Mouse (Mus musculus) megakaryocyte, embryonic 14.5 days (primary cell): ENCODE measurements around the gene Rps6ka5. TPM values are rescaled to one million over a fixed set of nuclear protein-coding genes. Genes with fewer than 3 reads are reported as not detected.

Experiments
- H3K27me3 ChIP-seq: replicated peaks from 2 replicates; pipeline ENCODE3; 2012; ENCODE audit warnings: inconsistent platforms
- H3K36me3 ChIP-seq: replicated peaks from 2 replicates; pipeline ENCODE3; 2012; ENCODE audit warnings: low read length, inconsistent platforms, mixed read lengths
- H3K4me1 ChIP-seq: 2 replicates; pipeline ENCODE4 v1.6.1; 2012; ENCODE audit warnings: inconsistent platforms
- H3K4me3 ChIP-seq: replicated peaks from 2 replicates; pipeline ENCODE3; 2012; ENCODE audit warnings: moderate library complexity, mild to moderate bottlenecking, inconsistent platforms
- H3K9me3 ChIP-seq: 2 replicates; pipeline ENCODE4 v1.6.1; 2012; ENCODE audit warnings: inconsistent platforms
- FLI1 ChIP-seq: IDR thresholded peaks from 2 replicates; pipeline ENCODE4 v1.6.1; 2012; ENCODE audit warnings: low read length, inconsistent platforms, mixed read lengths
- GATA1 ChIP-seq: IDR thresholded peaks from 3 replicates; pipeline ENCODE4 v1.6.1; 2012; ENCODE audit warnings: mixed read lengths, low read length, inconsistent platforms, borderline replicate concordance
- polyA plus RNA-seq: library from polyadenylated mRNA; stranded (reverse); fragments of >175 nt; gene quantifications from 2 replicates; pipeline ENCODE4 v1.2.3, GENCODE M21; 2012; ENCODE audit warnings: low replicate concordance; ENCODE audit not compliant: insufficient read depth

Rps6ka5 gene
- polyA plus RNA-seq, 1 experiment: 1.3 TPM

DNA sequence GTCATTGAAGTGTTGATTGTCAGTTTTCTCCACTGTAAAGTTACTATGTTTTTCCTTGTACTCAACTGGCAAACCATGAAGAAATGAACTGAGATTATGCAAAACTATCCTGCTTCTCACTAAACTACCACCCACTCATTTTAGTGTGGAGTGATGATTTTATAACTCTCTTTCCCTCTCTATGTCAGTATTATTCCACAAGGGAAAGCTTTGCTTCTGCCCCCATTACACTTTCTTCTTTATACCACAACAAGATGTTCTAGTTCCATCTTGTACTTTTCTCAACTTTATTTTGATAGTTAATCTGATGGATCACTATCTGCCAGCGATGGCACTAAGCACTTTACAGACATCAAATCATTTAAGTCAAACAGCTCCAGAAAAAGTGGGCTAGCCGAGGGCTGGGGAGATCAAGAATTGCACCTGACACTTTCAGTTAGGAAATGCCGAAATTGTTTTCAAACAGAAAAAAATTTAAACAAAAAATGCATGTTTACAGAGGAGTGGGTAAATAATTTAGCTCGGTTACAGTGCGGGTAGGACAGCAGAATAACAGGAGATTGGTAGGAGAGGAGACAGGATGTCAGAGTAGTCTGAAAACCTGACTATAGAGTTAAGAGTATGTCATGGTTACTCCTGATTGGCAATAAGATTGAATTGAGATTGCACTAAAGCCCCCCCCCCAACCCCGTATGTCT is 91.0 kb downstream of the Rps6ka5 start:
- Histone ChIP-seq H3K27me3 (no peaks in the 10 kb centered on the region), H3K4me3 (no peak overlapping the region), H3K9me3 (no peaks in the 10 kb centered on the region), H3K4me1 (peaks cover 81% of the 10 kb centered on the region), H3K36me3 (peaks cover 7% of the 10 kb centered on the region)
- TF ChIP-seq GATA1: no peak
- no peak for TF ChIP-seq FLI1

DNA sequence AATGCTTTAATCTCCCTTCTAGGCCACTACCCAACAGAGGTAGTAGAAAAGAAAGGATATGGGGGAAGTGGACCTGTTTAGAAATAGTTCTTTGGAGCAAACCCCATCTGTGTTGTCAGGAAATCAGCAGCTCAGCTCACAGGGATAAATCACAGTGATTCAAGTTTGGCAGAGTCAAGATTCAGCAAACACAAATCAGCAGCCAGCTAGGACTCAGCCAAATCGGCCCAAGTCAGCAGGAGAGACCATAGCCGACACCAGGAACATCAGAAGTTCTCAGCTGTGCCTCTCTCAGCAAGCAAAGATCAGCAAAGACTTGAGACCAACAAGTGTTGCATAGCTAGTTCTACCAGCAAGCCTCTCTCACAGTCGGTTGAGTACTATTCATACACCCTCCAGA is 93.6 kb downstream of the Rps6ka5 start:
- TF ChIP-seq GATA1 (no peak), FLI1 (no peak)
- Histone ChIP-seq H3K9me3 (no peaks in the 10 kb centered on the region), H3K4me3 (no peak overlapping the region), H3K36me3 (peaks cover 7% of the 10 kb centered on the region), H3K27me3 (no peaks in the 10 kb centered on the region), H3K4me1 (peaks cover 85% of the 10 kb centered on the region)

DNA sequence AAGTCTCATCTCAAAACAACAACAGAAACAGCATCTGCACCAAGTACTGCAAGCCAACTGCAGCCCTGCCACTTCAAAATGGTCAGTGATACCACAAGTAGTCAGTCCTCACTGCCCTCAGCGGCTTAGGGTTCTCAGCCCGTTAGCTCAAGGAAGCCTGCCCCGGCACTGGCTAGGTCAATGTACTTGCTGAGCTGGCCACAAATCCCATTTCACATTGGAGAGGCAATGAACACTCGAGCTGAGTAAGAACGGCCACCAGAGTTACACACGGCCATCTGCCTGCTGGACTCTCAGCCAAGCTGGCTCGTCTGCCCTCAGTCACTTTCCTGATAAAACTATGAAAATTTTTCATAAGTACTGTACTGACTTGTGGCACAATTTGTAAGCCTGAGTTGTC is 95.5 kb downstream of the Rps6ka5 start:
- peaks cover 89% of the 10 kb centered on the region for H3K4me1 ChIP-seq
- peaks cover 7% of the 10 kb centered on the region for H3K36me3 ChIP-seq
- no peak overlapping the region for H3K4me3 ChIP-seq
- H3K27me3 ChIP-seq: no peaks in the 10 kb centered on the region
- TF ChIP-seq FLI1: no peak
- no peak for TF ChIP-seq GATA1
- no peaks in the 10 kb centered on the region for H3K9me3 ChIP-seq

DNA sequence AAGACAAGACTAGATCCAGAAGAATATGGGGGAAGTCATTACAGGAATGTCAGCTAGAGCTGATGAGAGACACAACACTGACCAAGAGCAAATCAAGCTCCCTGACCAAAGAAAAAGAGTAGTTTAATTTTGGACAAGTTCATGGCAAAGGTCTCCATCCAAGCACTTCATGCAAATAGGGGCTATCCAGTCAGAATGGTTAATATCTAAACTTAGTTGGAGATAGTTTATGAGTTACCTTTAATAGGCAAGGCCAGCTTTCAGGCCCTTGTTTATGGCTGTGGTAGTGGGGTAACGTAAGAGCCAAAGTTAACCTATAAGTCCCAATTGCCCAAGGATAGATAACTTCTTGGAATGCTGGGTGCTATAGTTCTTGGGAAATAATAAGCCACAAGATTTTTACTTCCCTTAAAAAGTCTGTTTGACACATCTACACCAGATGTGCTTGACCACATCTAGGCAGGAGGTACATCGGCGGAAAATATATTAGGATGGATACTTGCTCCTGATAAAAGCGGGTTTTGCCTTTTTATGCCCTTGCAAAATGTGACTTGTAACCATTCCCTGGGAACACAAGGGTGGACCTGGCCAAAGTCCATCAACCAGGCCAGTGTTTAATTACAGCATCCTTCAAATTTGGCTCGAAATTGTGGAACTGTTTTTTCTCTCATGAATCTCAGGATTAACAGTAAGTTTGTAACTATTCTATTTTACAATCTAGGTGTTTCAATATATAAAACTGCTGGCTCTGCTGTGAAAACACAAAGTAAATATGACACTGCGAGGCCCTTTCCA is 97.5 kb downstream of the Rps6ka5 start:
- Histone ChIP-seq H3K9me3 (no peaks in the 10 kb centered on the region), H3K36me3 (peaks cover 7% of the 10 kb centered on the region), H3K4me1 (peaks cover 88% of the 10 kb centered on the region), H3K27me3 (no peaks in the 10 kb centered on the region), H3K4me3 (no peak overlapping the region)
- TF ChIP-seq FLI1: no peak
- no peak for TF ChIP-seq GATA1

DNA sequence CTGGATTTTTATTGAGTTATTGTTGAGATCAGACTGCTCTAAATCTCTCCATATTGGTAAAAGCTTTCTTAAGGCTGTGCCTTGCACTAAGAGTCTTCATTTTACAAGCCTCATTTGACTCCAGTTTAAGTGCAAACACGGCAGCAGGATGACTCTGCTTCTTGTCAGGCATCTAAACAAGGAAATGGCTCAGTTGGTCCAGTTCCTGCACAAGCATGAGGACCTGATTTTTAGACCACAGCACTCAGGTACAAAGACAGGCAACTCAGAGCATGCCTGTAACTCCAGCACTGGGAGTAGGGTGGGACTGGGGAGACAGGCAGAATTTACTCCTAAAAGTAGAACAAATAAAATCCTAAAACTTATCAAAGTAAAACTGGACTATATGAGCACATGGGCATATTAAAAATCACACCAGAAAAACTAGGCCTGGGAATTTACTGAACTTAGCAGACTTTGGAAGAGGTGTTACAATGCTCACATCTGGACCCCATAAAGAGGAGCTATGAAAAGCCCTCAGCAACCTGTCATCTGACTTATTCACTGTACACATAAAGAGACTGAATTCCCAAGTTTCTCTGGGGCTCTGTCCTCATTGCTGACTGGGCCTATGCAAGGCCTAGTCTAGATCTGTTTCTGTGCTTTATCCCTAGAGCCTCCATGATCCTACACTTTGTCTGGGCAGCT is 99.6 kb downstream of the Rps6ka5 start:
- TF ChIP-seq GATA1 (no peak), FLI1 (no peak)
- Histone ChIP-seq H3K4me3 (peak overlapping the region; percentile 87), H3K36me3 (no peaks in the 10 kb centered on the region), H3K4me1 (peaks cover 90% of the 10 kb centered on the region), H3K27me3 (no peaks in the 10 kb centered on the region), H3K9me3 (no peaks in the 10 kb centered on the region)

DNA sequence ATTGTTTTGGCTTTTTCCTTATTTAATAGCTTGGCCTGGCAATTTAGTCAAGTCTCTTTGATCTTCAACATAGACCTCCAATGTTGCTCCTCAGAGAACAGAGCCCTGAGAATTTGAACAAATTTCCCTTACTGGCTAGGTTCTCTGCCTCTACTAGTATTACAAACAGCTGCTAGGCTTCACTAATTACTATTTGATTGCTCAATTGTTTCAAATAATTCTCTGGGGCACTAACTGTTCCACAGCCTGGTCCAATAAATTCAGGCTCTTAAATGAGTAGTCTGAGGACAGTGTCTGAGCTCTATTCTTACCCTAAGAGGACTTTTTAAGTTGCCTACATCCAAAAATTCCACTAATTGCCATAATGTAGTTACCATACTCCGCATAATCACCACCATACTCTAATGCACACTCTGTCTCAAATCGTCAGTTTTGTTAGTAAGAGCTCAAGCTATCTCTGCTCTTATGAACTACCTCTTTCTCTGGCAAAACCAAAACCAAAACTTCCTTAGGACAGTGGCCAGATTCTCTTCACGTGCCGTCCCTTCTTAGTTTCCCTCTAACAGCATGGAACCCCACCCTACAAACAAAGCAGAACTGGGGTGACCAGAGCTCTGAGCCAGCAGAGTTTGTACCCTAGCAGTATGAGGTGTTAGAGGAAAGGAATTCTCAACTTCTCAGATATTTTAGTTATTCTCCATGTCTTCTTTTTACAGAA is 100.4 kb downstream of the Rps6ka5 start:
- TF ChIP-seq FLI1 (no peak), GATA1 (no peak)
- H3K9me3 ChIP-seq: no peaks in the 10 kb centered on the region
- H3K4me3 ChIP-seq: peak overlapping the region; percentile 87
- H3K4me1 ChIP-seq: peaks cover 92% of the 10 kb centered on the region
- H3K27me3 ChIP-seq: no peaks in the 10 kb centered on the region
- H3K36me3 ChIP-seq: no peaks in the 10 kb centered on the region

DNA sequence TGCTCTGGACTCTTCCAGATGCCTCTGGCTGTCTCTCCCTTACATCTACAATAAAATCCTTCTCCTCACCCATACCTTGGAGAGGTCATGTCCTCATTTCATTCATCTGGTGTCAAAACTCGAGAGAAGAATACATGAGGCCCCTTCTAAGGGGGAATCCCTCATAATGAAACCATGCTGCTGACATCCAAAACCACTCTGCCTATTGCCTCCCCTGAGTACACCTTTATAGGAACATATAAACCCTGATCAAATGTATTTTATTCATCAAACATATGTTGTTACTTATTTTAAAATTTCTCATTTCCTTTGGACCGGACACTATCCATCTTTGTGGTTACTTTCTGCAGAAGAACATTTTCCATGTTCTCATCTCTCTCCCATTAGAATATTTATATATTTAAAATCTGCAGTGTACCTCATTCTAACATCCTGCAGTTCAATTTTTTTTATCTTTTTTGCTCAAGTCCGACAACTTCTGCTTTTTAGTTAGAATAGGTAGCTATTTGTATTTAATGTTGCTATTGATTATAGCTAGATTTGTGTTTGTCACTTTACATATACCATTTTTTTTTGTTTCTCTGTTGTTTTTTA is 101.8 kb downstream of the Rps6ka5 start:
- no peak overlapping the region for H3K4me3 ChIP-seq
- H3K4me1 ChIP-seq: peaks cover 91% of the 10 kb centered on the region
- H3K36me3 ChIP-seq: no peaks in the 10 kb centered on the region
- H3K9me3 ChIP-seq: no peaks in the 10 kb centered on the region
- H3K27me3 ChIP-seq: no peaks in the 10 kb centered on the region
- no peak for TF ChIP-seq FLI1
- TF ChIP-seq GATA1: no peak

DNA sequence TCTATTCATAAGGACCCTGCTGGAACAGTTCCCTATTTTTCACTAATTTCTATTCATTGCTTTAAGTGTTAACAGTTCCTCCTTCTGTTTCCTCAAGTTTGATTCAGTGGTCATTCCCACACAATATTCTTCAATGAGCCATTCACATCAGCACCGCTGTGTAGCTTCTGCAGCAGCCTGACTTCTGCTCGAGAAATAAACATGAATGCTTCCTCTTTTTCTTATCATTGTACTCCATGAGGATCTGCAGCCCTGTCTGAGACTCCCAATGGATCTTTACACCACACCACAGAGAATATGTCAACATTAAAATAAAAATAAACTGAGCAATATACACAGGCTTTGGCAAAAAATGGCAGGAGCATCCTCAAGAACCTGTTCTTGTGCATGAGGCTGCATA is 111.5 kb downstream of the Rps6ka5 start:
- Histone ChIP-seq H3K9me3 (no peaks in the 10 kb centered on the region), H3K27me3 (no peaks in the 10 kb centered on the region)
- TF ChIP-seq FLI1: no peak
- no peak for TF ChIP-seq GATA1

DNA sequence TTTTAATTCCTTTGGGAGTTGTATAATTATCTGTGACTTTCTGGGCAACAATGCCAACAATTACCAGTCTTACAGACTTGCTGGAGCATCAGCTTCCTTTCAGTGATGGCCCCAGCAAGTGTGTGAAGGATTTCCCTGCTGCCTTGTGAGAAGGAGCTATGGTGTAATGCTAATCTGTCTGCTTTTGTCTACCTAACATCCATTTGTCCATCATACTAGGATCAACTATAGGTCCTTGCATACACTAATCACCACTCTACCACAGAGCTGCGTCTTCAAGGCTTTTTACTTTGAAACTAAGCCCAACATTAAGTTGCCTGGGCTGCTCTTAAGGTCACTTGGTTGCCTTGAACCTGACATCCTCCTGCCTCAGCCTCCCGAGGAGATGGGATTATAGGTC is 112.9 kb downstream of the Rps6ka5 start:
- peaks cover 9% of the 10 kb centered on the region for H3K36me3 ChIP-seq
- peaks cover 62% of the 10 kb centered on the region for H3K4me1 ChIP-seq

More for the DNA sequence above, 111.5 kb downstream of the Rps6ka5 start:
- Histone ChIP-seq H3K4me1 (peaks cover 62% of the 10 kb centered on the region), H3K36me3 (peaks cover 9% of the 10 kb centered on the region), H3K4me3 (no peak overlapping the region)

More for the DNA sequence above, 112.9 kb downstream of the Rps6ka5 start:
- no peaks in the 10 kb centered on the region for H3K27me3 ChIP-seq
- H3K9me3 ChIP-seq: no peaks in the 10 kb centered on the region
- no peak for TF ChIP-seq GATA1
- no peak for TF ChIP-seq FLI1
- H3K4me3 ChIP-seq: no peak overlapping the region
